Mouse (Mus musculus): Measurements from ENCODE around the gene Fam170b.

Gene Fam170b

DNA sequence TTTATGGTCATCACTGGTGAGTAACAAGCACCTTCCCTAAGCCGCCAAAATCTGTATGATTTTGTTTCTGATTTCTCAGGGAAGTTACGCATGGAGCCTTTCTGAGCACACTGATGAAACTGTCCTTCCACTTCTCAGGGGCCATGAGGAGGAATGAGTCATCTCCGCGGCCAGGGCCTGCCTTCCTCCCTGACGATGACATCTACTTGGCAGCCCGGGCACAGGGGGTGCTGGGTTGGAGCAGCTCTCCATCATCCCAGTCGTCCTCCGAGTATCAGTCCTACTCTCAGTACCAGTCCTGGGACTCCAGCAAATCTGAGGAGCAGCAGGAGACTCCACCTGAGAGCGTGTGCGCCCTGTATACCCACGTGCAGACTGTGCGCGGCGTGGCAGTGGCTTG lies 1.4 kb downstream of the Fam170b start:
- no peak for DNase-seq

DNA sequence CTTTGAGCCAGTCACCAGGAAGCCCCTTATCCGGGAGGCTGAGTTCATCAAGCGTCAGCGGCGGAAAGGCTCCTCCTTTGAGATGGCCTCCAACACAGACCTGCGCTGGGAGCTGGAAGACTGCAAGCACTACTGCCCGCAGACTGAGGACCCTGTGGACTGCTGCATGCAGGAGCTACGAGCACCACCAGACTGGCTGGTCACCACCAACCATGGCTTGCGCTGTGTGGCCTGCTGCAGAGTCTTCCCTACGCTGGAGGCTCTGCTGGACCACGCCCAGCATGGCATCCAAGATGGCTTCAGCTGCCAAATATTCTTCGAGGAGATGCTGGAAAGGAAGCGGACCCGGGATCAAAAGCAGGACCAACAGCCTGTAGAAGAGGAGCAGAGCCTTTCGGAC lies 1.8 kb downstream of the Fam170b start:
- DNase-seq, result no peak

DNA sequence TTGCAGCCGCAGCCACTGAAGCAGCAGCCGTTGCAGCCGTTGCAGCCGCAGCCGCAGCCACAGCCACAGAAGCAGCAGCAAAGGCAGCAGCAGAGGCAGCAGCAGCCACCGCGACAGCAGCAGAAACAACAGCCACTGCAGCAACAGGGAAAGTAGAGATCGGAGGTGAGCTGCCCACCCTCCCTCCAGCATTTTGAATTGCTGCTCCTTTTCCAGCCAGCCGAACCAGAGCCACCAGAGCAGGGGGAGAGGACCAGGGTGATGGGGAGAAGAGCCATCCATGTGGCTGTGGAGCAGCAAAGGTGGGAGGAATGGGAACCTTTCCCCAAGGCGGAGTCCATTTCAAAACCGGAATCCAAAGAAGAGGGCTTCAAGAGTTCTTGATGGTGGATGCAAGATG lies 2.4 kb downstream of the Fam170b start:
- no peak for DNase-seq

DNA sequence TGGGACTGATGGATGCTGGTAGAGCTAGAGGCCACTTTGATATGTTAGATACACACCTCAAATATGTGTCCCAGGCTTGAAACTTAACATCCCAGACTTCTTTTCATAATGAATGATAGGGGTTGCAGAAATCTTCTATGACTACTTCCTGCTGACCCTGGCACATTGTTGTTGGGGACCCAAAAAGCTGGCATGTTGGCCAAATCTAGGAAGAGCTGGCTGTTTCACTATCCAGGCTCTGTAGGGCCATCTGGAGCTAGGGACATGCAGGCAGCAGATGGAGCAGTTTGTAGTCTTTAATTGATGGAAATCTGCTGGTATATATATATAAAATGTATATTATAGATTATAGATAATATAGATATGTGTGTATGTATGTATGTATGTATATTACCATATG lies 8.3 kb downstream of the Fam170b start:
- no peak for DNase-seq

DNA sequence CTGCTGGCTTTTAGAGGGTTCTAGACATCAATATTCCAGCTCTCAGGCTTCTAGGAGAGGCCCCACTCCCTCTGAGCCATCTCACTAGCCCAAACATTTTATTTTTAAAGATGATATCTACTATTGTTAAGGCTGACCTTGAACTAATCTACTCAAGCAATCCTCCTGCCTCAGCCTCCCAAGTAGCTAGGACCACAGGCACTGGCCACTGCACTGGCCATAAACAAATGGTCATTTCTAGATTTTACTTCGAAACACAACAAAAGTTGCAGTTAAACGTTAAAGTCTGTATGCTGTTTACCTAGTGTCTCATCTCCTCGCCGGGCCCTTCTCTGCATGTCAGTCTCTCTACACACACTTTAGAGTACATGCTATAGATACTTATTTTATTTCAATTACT lies 20.3 kb downstream of the Fam170b start:
- DNase-seq, result no peak

DNA sequence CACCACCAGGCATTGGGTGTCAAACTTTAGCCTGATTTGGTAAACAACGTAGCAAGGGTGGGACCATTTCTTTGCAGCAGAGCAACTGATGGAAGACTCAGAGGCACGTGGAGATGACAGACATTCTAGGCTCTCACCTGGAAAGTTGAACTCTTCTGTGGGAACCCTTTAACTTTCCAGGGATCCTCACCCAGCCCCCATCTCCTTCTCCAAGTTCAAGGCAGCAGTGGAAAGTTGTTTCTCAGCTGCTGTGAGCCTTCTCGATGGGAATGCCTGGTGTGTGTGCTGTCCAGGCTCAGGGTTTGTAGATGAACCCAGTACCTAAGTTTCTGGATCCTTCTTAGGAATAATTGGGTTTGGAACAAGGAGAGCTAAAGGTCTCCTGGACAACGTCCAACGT lies 22.5 kb downstream of the Fam170b start:
- no peak for DNase-seq

DNA sequence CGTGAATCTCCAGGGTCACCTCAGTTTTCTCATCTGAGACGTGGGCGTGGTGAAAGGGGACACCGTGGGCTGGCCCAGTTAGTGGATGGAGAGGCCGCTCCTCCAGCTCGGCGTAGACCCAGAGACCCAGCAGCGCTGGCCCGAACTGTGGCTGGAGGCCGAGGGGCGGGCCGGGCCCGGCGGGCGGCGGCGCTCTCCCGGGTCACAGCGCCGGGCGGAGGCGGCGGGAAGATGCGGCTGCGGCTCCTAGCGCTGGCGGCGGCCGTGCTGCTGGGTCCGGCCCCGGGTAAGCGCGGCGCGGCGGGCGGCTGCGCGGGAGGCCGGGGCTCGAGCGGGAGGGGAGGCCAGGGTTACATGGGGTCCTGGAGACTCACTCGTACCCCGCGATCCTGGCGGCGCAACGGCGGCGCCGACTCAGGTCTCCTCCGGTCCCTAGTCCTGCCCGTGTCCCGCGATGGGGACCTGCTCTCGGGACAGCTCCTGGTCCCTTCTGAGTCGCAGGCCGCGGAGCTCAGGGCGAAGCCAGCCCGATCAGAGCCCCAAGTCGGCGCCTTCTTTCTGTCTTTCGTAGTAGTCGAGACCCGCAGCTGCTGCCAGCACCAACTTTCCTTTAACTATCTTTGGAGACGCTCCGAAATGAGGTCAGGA lies 23.0 kb downstream of the Fam170b start, which contains the start of gene Vstm4:
Gene Vstm4, plus strand, starts transcription at position 76 of the 648 bp plus-strand sequence.
- DNase-seq, result peak; percentile 26

DNA sequence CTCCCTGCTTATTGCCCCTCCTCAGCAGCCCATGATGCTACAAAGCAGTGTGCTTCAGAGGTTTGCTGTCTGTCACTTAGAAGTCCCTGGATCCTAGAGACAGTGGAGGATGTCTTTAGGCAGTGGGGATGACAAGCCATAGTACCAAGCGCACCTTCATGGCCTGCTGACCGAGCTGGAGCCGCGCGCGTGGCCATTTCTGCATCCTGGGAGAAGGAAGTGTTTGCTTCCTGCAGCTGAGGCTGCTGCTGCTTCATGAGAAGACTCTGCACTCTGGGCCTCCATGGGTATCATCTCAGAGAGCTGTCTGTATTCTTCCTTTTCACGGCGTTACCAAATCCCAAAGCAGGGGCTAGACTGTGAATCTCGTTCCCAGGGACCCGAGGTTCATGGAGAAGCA lies 24.6 kb downstream of the Fam170b start:
- DNase-seq, result no peak

DNA sequence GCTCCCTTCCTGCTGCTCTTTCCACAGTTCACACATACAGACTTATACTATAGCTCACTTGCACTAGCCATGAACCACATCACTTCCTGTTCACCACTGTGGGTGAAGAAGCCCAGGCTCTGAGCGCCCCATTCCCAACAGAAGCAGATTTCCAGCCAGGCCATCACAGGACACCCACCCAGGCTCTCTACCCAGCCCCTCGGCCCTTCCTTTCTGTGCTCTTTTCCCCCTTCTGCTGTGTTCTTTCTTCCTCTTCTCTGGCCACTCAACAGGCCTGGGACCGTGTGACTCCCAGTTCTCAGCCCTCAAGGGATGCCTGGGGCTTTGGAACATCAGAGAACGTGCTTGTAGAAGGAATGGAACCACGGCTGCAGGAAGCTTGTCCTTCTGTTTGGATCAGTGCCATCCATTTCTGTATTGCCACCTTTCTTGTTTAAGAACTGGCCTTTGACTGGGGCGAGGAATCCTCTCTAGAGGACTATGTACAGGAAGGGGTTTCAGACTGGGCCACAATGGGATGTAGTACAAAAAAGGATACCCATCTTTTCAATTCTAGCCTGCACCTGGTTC lies 25.3 kb downstream of the Fam170b start:
- no peak for DNase-seq

DNA sequence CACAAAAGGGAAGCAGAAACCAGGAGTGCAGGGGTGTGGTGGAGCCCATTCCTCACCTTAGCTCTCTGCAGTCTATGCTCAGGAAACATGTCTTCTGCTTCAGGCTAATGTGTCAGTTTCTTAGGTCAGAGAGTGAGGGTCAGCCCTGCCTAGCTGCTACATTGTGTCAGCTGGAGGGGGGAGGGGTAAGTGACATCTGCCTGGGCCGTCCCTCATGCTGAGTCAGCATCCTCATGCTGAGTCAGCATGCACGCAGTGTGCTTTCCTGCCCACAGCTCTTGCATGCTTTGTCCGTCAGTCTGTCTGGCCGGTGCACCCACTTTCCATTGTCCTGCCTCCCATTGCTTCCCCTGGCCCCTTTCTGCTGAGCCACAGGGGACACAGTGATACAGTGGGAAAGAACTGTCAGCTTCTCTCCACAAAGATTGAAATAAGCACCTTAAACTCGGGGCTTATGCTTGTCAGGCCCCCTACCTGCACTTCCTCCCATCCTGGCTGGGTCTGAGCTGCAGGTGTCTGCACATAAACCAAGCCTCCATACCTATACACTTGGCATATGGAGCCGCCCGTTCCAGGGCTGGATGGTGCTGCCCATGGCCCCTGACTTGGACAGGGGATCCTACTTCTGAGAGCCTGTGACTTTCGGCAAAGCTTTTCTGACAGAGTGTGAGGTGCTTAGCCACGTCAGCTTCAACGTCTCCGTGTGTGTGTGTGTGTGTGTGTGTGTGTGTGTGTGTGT lies 26.2 kb downstream of the Fam170b start:
- no peak for DNase-seq

DNA sequence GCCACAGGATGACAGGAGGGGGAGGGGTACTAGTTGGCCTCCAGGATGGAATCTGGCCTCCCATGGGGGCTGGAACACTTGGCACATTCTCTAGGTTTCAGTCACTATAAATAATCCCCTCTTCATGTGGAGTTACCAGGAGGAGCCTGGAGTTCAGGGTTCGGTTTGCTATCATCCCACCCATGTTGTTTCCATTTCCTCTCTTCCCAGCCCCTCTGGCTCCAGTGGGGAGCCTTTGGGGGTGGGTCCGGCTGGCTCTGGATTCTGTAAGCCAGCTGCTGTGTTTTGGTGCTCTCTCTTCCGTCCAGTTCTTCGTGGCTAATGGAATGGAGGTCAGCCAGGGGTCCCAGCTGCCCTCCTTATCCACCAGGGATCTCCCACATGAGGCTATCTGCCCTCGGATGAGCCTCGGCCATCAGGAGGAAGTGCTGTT lies 27.4 kb downstream of the Fam170b start:
- DNase-seq, result no peak

DNA sequence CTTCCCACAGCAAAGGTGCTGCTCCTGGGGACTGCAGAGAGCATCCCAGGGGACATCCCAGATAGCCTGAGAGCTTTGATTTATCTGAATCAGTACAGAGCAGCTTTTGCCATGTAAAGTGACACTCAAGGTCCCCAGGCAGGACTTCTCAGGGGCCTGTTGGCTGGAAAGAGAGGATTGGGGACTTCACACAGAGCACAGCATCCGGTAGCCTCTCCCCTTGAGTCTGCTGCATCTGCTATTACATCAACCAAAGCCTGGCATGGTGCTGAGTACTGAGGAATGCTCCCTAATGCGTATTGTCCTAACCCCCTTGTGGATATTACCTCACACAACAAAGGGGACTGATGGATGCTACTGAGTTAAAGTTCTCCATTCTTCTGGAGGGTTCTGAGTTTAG lies 27.9 kb downstream of the Fam170b start:
- DNase-seq, result no peak

DNA sequence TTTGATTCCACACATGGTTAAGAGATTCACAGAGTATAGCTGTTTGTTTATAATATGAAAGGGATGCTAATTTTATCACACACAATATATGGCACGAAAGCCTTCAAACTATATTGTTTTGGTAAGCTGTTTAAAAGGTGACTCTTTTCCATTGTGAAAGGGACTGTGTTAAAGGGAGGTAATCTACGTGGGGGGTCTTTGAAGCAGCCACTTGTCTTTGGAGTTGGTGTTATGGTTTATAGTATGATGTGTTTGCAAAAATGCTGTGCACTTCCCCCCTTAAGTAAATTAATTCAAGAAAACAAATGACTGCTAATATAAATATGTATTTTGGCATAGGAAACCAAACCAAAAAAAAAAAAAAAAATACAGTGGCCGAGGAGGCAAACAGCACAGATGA lies 31.6 kb downstream of the Fam170b start:
- DNase-seq, result no peak

DNA sequence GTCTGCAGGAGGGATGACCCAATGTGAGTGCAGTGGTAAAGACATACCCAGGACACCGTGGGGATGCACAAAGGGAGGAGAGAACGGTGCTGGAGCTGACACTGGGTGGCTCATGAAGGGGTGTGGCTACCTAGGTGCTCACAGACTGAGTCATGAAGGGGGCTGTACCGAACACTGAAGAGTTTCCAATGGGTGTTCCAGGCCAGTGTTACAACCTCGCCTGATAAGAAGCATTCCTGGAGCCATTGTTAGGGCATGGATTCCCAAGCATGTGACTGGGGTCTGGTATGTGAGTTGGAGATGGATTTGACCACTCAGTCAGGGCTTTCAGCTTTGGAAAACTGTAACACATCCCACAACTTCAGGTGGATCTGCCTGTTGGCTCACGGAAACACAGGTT lies 38.2 kb downstream of the Fam170b start:
- DNase-seq, result no peak

DNA sequence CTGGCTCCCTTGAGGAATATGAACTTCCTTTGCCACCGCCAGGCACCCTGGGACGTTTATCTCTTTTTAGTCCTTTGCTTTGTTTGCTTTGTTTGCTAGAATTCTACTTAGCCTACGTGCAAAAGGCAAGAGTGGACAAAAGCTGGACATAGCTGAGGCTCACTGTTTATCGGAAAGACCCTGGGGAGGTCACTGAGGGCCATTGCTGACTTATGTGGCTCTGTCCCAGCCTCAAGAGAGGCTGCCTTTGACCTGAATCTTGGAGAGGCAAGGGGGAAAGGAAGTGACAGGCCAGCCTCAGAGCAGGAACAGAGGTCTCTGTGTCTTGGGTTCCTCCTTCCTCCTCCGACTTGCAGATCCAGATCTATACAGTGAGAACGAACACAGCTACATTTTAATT lies 43.8 kb downstream of the Fam170b start:
- no peak for DNase-seq

DNA sequence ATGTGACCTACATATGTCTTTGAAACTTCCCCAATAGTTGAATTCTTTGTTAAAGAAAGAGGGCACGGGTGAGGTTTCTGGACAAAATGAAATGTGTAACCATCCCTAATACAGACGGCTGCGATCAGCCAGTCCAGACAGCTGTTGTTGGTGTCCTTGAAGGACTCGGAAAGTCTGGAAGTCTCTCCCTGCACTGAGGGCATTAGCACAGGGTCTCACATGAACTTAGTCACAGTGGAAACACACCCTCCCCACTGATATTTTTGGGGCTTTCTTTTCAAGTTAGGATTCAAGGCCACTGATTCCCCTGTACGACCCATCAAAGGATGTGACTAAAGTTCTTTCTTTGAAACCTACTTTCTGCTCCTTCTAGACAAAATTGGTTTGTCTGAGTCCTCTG lies 46.6 kb downstream of the Fam170b start:
- no peak for DNase-seq

DNA sequence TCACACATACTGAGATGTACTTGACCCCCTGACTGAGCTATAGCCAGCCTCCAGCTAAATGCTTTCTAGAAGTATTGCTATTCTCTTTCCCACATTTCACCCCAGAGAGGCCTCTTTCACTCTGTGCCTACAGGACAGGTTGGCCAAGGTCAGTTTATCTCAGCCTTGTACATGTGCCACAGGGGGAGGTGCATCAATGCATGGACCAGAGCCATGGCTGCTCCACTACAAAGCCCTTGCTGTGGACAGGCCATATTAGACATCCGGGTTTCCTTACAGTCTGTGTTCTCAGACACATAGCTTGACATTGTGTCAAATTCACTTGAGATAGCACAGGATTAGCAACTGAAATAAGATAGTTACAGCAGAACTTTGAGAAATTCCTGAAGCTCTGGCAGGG lies 47.9 kb downstream of the Fam170b start:
- no peak for DNase-seq

Measured in cerebellum, adult 9-11 months (tissue).